Mouse (Mus musculus) spleen, embryonic (tissue): ENCODE data around the gene Zdhhc18.

Source experiments
- CTCF ChIA-PET: fragments of 350-600 bp; sonication (Branson Sonifier 250); formaldehyde crosslinking; loops from one replicate; lab custom pipeline; 2022; lab: Charles Lee

Gene Zdhhc18

GRCm38 (mm10) chr4:133632483-133633327 is 17.2 kb downstream of the Zdhhc18 start:
- CTCF ChIA-PET: interaction anchor here (0.6 to 2.1 kb wide), 6 partner anchors 8 to 982 kb away, joined by 3 to 7 read pairs (median 6); no protein-coding TSS in a partner anchor

GRCm38 (mm10) chr4:133631769-133632411 is 18.1 kb downstream of the Zdhhc18 start:
- CTCF ChIA-PET: interaction anchor here (0.6 to 2.1 kb wide), 6 partner anchors 8 to 943 kb away, joined by 3 to 7 read pairs (median 4); no protein-coding TSS in a partner anchor

GRCm38 (mm10) chr4:133631071-133631768 is 18.7 kb downstream of the Zdhhc18 start:
- CTCF ChIA-PET: interaction anchor here (0.6 to 2.1 kb wide), 3 partner anchors 10 to 944 kb away, joined by 3 to 7 read pairs (median 5); no protein-coding TSS in a partner anchor

- CTCF ChIA-PET: no interaction called here
Observed at GRCm38 (mm10) chr4:133630326-133630920, 19.5 kb downstream of the Zdhhc18 start.

- CTCF ChIA-PET: interaction anchor here (0.6 to 1.3 kb wide), 2 partner anchors 16 to 233 kb away, joined by 4 read pairs; no protein-coding TSS in a partner anchor
Observed at GRCm38 (mm10) chr4:133629191-133629590, 20.8 kb downstream of the Zdhhc18 start.

GRCm38 (mm10) chr4:133628517-133628916 is 21.4 kb downstream of the Zdhhc18 start:
- CTCF ChIA-PET: interaction anchor here (0.6 to 1.3 kb wide), 2 partner anchors 15 to 234 kb away, joined by 4 read pairs; no protein-coding TSS in a partner anchor

GRCm38 (mm10) chr4:133627039-133627438 is 22.9 kb downstream of the Zdhhc18 start:
- CTCF ChIA-PET: interaction anchor here (0.6 to 1.7 kb wide), 2 partner anchors 17 to 182 kb away, joined by 3 to 5 read pairs; no protein-coding TSS in a partner anchor

GRCm38 (mm10) chr4:133626621-133627020 is 23.3 kb downstream of the Zdhhc18 start:
- CTCF ChIA-PET: interaction anchor here (0.6 to 1.7 kb wide), 3 partner anchors 17 to 183 kb away, joined by 3 to 5 read pairs (median 3); no protein-coding TSS in a partner anchor

GRCm38 (mm10) chr4:133626221-133626620 is 23.7 kb downstream of the Zdhhc18 start:
- CTCF ChIA-PET: interaction anchor here (0.6 to 1.7 kb wide), 4 partner anchors 16 to 211 kb away, joined by 3 to 5 read pairs (median 4); no protein-coding TSS in a partner anchor

- CTCF ChIA-PET: interaction anchor here (0.6 to 1.4 kb wide), 3 partner anchors 29 to 811 kb away, joined by 3 to 4 read pairs (median 4); no protein-coding TSS in a partner anchor
Observed at GRCm38 (mm10) chr4:133625621-133626071, 24.3 kb downstream of the Zdhhc18 start.

- CTCF ChIA-PET: interaction anchor here (0.6 to 0.9 kb wide), 2 partner anchors 8 to 810 kb away, joined by 4 to 6 read pairs; no protein-coding TSS in a partner anchor
Observed at GRCm38 (mm10) chr4:133624830-133625229, 25.1 kb downstream of the Zdhhc18 start.

- CTCF ChIA-PET: interaction anchor here (0.6 to 2.4 kb wide), 3 partner anchors 10 to 1031 kb away, joined by 4 to 7 read pairs (median 4); no protein-coding TSS in a partner anchor
Observed at GRCm38 (mm10) chr4:133622161-133622695, 27.7 kb downstream of the Zdhhc18 start.

- CTCF ChIA-PET: interaction anchor here (0.8 to 2.4 kb wide), 2 partner anchors 11 to 13 kb away, joined by 3 to 7 read pairs; no protein-coding TSS in a partner anchor
Observed at GRCm38 (mm10) chr4:133620668-133621067, 29.3 kb downstream of the Zdhhc18 start.

GRCm38 (mm10) chr4:133619473-133620136 is 30.3 kb downstream of the Zdhhc18 start:
- CTCF ChIA-PET: interaction anchor here (0.6 to 2.4 kb wide), 4 partner anchors 13 to 256 kb away, joined by 4 to 8 read pairs (median 6); no protein-coding TSS in a partner anchor

- CTCF ChIA-PET: no interaction called here
Observed at GRCm38 (mm10) chr4:133617936-133618335, 32.0 kb downstream of the Zdhhc18 start.

GRCm38 (mm10) chr4:133615416-133615815 is 34.5 kb downstream of the Zdhhc18 start:
- CTCF ChIA-PET: no interaction called here

- CTCF ChIA-PET: interaction anchor here (0.5 kb wide), 1 partner anchor 231 kb away, joined by 4 read pairs; no protein-coding TSS in a partner anchor
Observed at GRCm38 (mm10) chr4:133614274-133614761, 35.6 kb downstream of the Zdhhc18 start.

GRCm38 (mm10) chr4:133613867-133614266 is 36.1 kb downstream of the Zdhhc18 start:
- CTCF ChIA-PET: interaction anchor here (0.5 kb wide), 1 partner anchor 232 kb away, joined by 4 read pairs; no protein-coding TSS in a partner anchor

GRCm38 (mm10) chr4:133613026-133613425 is 36.9 kb downstream of the Zdhhc18 start:
- CTCF ChIA-PET: interaction anchor here (0.5 to 1.0 kb wide), 2 partner anchors 16 to 146 kb away, joined by 4 read pairs; no protein-coding TSS in a partner anchor
